Mouse (Mus musculus) midbrain, postnatal 0 days (tissue): ENCODE data around the gene Efnb2. TPM values are rescaled to one million over a fixed set of nuclear protein-coding genes. Genes with fewer than 3 reads are reported as not detected.
A peak's percentile ranks its signal among the peaks of the same experiment; 100 is the strongest.

Experiments
- ATAC-seq: fragments of 200-750 bp; cut with Nextera tagmentation; 2 replicates; pipeline ENCODE4 v1.8.0; 2017; ENCODE audit warnings: moderate number of reproducible peaks, mild to moderate bottlenecking, moderate TSS enrichment, moderate library complexity; ENCODE audit not compliant: low FRiP score
- DNase-seq: peaks from one replicate; pipeline ENCODE4 v3.0.0-alpha.2; 2015; ENCODE audit warnings: low spot score
- H3K27ac ChIP-seq: fragments of 300-500 bp; sonication (generic); 2 replicates; pipeline ENCODE4 v1.5.1; 2014; ENCODE audit warnings: low read depth, mild to moderate bottlenecking, low read length, mixed read lengths
- H3K27me3 ChIP-seq: fragments of 300-500 bp; sonication (generic); 2 replicates; pipeline ENCODE4 v1.6.1; 2014; ENCODE audit warnings: low read length, control low read depth, mixed read lengths; ENCODE audit not compliant: insufficient read depth
- H3K36me3 ChIP-seq: fragments of 300-500 bp; sonication (generic); 2 replicates; pipeline ENCODE4 v1.6.1; 2014; ENCODE audit warnings: low read length, control low read depth, mixed read lengths; ENCODE audit not compliant: insufficient read depth
- H3K4me1 ChIP-seq: fragments of 300-500 bp; sonication (generic); 2 replicates; pipeline ENCODE4 v1.6.1; 2014; ENCODE audit warnings: mild to moderate bottlenecking, control low read depth, antibody characterized with exemption, low read length, mixed read lengths; ENCODE audit not compliant: insufficient read depth
- H3K4me2 ChIP-seq: fragments of 300-500 bp; sonication (generic); 2 replicates; pipeline ENCODE4 v1.6.1; 2014; ENCODE audit warnings: low read depth, mild to moderate bottlenecking, low read length, mixed read lengths; ENCODE audit not compliant: poor library complexity, severe bottlenecking
- H3K4me3 ChIP-seq: fragments of 300-500 bp; sonication (generic); 2 replicates; pipeline ENCODE4 v1.5.1; 2014; ENCODE audit warnings: low read depth, mild to moderate bottlenecking, low read length, moderate library complexity
- H3K9ac ChIP-seq: fragments of 300-500 bp; sonication (generic); replicated peaks from 2 replicates; pipeline ENCODE4 v1.6.1; 2014; ENCODE audit warnings: mild to moderate bottlenecking, low read length, moderate library complexity, mixed read lengths; ENCODE audit not compliant: poor library complexity, severe bottlenecking
- H3K9me3 ChIP-seq: fragments of 300-500 bp; sonication (generic); 2 replicates; pipeline ENCODE4 v1.6.1; 2016; ENCODE audit warnings: low read length, control low read depth
- CTCF ChIP-seq: IDR thresholded peaks from 2 replicates; pipeline ENCODE4 v1.5.1; 2016; ENCODE audit warnings: antibody characterized with exemption, mild to moderate bottlenecking
- WGBS: fragments of 180-500 bp; shearing (Covaris S2); extraction: QIAGEN DNeasy Blood & Tissue Kit; methylation state at CpG from one replicate; pipeline ENCODE4 v1.1.7; 2014; 5-methylcytosine and 5-hydroxymethylcytosine counted together
- polyA plus RNA-seq: library from polyadenylated mRNA; unstranded; fragments of >200 nt; fragmentation: Nextera tagmentation; extraction: Ambion mirVana; gene quantifications from 2 replicates; pipeline ENCODE4 v1.2.1, GENCODE M21; 2015
- total RNA-seq: library from RNA; depleted of rRNA; stranded (reverse); fragments of >200 nt; gene quantifications from 2 replicates; pipeline ENCODE4 v1.2.3, GENCODE M21; 2014

Gene Efnb2
- total and polyA plus RNA-seq, 2 experiments from 2014 or later, result 6.8 to 20.7 TPM

GRCm38 (mm10) chr8:8678236-8678635, 17.2 kb upstream of the Efnb2 start:
- no peak overlapping the region for H3K9ac ChIP-seq
- peak; percentile 13; the same call in 1 of the 2 replicates for TF ChIP-seq CTCF
- peaks cover 29% of the 10 kb centered on the region for H3K36me3 ChIP-seq
- H3K4me3 ChIP-seq, result no peak overlapping the region
- ATAC-seq (no peak), DNase-seq (no peak)
- H3K27me3 ChIP-seq, result no peaks in the 10 kb centered on the region
- H3K4me2 ChIP-seq, result no peak overlapping the region
- H3K9me3 ChIP-seq, result no peaks in the 10 kb centered on the region
- no peaks in the 10 kb centered on the region for H3K4me1 ChIP-seq
- 89% methylated on average over 3 of the region's 3 CpGs for WGBS
- H3K27ac ChIP-seq, result no peak overlapping the region

GRCm38 (mm10) chr8:8674864-8675263, 13.8 kb upstream of the Efnb2 start:
- TF ChIP-seq CTCF, result no peak
- Histone ChIP-seq H3K4me3 (no peak overlapping the region), H3K4me1 (no peaks in the 10 kb centered on the region), H3K9ac (no peak overlapping the region), H3K9me3 (no peaks in the 10 kb centered on the region), H3K36me3 (peaks cover 19% of the 10 kb centered on the region; the same call in 1 of the 2 replicates), H3K27ac (no peak overlapping the region), H3K27me3 (no peaks in the 10 kb centered on the region), H3K4me2 (no peak overlapping the region)
- ATAC-seq, result no peak
- WGBS, result 88% methylated on average over 5 of the region's 5 CpGs
- DNase-seq, result no peak

GRCm38 (mm10) chr8:8661759-8662138, 707 bp upstream of the Efnb2 start:
- no peaks in the 10 kb centered on the region; the same call in 1 of the 2 replicates for H3K4me1 ChIP-seq
- H3K27me3 ChIP-seq, result no peaks in the 10 kb centered on the region
- H3K4me2 ChIP-seq, result peak overlapping the region; percentile 91
- no peaks in the 10 kb centered on the region; the same call in 1 of the 2 replicates for H3K36me3 ChIP-seq
- peak overlapping the region; percentile 72; the same call in 1 of the 2 replicates for H3K9ac ChIP-seq
- H3K27ac ChIP-seq, result peak overlapping the region; percentile 59; the same call in 1 of the 2 replicates
- under 1% methylated on average over 23 of the region's 23 CpGs for WGBS
- no peaks in the 10 kb centered on the region for H3K9me3 ChIP-seq
- DNase-seq (peak; percentile 94), ATAC-seq (peak; percentile 22)
- TF ChIP-seq CTCF, result peak; percentile 91
- peak overlapping the region; percentile 91 for H3K4me3 ChIP-seq

- no peaks in the 10 kb centered on the region for H3K9me3 ChIP-seq
- no peak for DNase-seq
- H3K27me3 ChIP-seq, result no peaks in the 10 kb centered on the region
- peak overlapping the region; percentile 71 for H3K27ac ChIP-seq
- peaks cover under 1% of the 10 kb centered on the region for H3K4me1 ChIP-seq
- under 1% methylated on average over 73 of the region's 88 CpGs for WGBS
- TF ChIP-seq CTCF, result no peak
- H3K36me3 ChIP-seq, result no peaks in the 10 kb centered on the region
- peak; percentile 31 for ATAC-seq
- H3K9ac ChIP-seq, result peak overlapping the region; percentile 72
- H3K4me2 ChIP-seq, result peak overlapping the region; percentile 91
- H3K4me3 ChIP-seq, result peak overlapping the region; percentile 91
These were observed 539 bp downstream of the Efnb2 start for GRCm38 (mm10) chr8:8660307-8661098.

GRCm38 (mm10) chr8:8659503-8660306, 1.3 kb downstream of the Efnb2 start:
- DNase-seq (peak; percentile 36), ATAC-seq (no peak)
- H3K27ac ChIP-seq, result peak overlapping the region; percentile 44
- no peak for TF ChIP-seq CTCF
- H3K4me1 ChIP-seq, result peaks cover 7% of the 10 kb centered on the region
- peak overlapping the region; percentile 91 for H3K4me3 ChIP-seq
- peak overlapping the region; percentile 72 for H3K9ac ChIP-seq
- under 1% methylated on average over 53 of the region's 53 CpGs for WGBS
- no peaks in the 10 kb centered on the region for H3K27me3 ChIP-seq
- no peaks in the 10 kb centered on the region for H3K9me3 ChIP-seq
- no peaks in the 10 kb centered on the region for H3K36me3 ChIP-seq
- peak overlapping the region; percentile 91 for H3K4me2 ChIP-seq
